28 mouse cellular contexts compared by ENCODE assay signal in the genomic region with DNA sequence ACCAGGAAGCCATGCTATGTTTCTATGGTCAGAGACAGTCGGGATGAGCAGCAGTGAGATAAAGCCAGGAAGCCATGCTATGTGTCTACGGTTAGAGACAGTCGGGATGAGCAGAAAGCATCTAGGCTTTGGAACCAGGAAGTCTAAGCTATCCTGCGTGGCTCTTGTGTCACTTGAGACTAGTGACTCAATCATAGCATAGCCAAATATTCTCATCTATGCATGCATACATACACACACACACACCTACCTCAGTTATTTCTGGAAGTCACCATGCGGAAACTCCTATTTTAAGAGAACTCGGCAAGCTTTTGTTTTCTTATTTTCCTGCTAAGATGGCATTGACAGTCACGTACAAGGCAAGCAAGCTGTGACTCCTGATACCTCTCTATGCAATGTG.
"Had no signal": no experiment of that assay in that cellular context is flagged by ENCODE, and none has a peak within 500 bp of the region (broad histone marks: within the 10 kb centered on the region; RNA-seq: fewer than 3 reads in every experiment).

No protein-coding gene starts in this region.

- H3K4me3 ChIP-seq: embryonic facial prominence, embryonic 10.5 days; embryonic facial prominence, embryonic 12.5 days; embryonic facial prominence, embryonic 13.5 days; embryonic facial prominence, embryonic 15.5 days; erythroblast, embryonic 14.5 days; forebrain, embryonic 10.5 days; forebrain, embryonic 12.5 days; forebrain, embryonic 13.5 days; forebrain, embryonic 15.5 days; gastrocnemius, adult 2 months; heart, adult 2 months had no signal

- H3K27ac ChIP-seq: embryonic facial prominence, embryonic 10.5 days; embryonic facial prominence, embryonic 12.5 days; embryonic facial prominence, embryonic 13.5 days; embryonic facial prominence, embryonic 15.5 days; forebrain, embryonic 10.5 days; forebrain, embryonic 12.5 days; forebrain, embryonic 13.5 days; forebrain, embryonic 15.5 days; gastrocnemius, adult 2 months; heart, adult 2 months had no signal

- ATAC-seq: forebrain, embryonic 13.5 days; forebrain, embryonic 14.5 days; forebrain, embryonic 15.5 days; forebrain, embryonic 16.5 days; forebrain, postnatal 0 days had no signal

- DNase-seq: cerebellum, adult 8-10 months; cerebellum, adult 9-10 months; cerebellum, adult 9-11 months; cerebellum, postnatal 10 days; cerebellum, postnatal 14 days; cerebellum, postnatal 25 days; cerebellum, postnatal 36 days; embryo, embryonic 11 days; forebrain, postnatal 0 days; gastrocnemius, adult 2 months; gastrocnemius, postnatal 10 days; gastrocnemius, postnatal 14 days; gastrocnemius, postnatal 25 days; gastrocnemius, postnatal 36 days; heart, adult 11 months; heart, adult 18-20 months; heart, adult 2 months had no signal
